Mouse (Mus musculus) gastrocnemius, postnatal 4 days (tissue): Measurements from ENCODE around the gene Adamtsl1. TPM values are rescaled to one million over a fixed set of nuclear protein-coding genes. Genes with fewer than 3 reads are reported as not detected.

Experiments used
- DNase-seq, 2 experiments: peaks; one replicate each; pipeline ENCODE4 v3.0.0; 2021 to 2022; ENCODE audit warnings: low spot score in 2 of 2, mixed read lengths in 2 of 2
- long read RNA-seq, 2 experiments: library from polyadenylated mRNA; stranded (forward); transcript quantifications; one replicate each; pipeline ENCODE4 v2.0.0; 2021
- total RNA-seq, 2 experiments: library from RNA; stranded (reverse); gene quantifications; 2 replicates each; pipeline ENCODE4 v1.2.3; 2021

Gene Adamtsl1
- 10 to 100 TPM; 25.0 to 26.6 TPM for total RNA-seq
- long read RNA-seq, experiment 1, full-length matches to known transcripts: 1 of 6 reads
- long read RNA-seq, experiment 1, partial matches to known transcripts: 1 of 6 reads
- long read RNA-seq, experiment 1, other reads (novel, unspliced or antisense): 4 of 6 reads
- long read RNA-seq, experiment 2, partial matches to known transcripts: 3 of 6 reads
- long read RNA-seq, experiment 2, other reads (novel, unspliced or antisense): 2 of 6 reads

GRCm38 (mm10) chr4:85513792-85514191 is at the start of gene Adamtsl1:
Adamtsl1 (plus strand) TSS chr4:85514172.
- peak in 1 of 2 experiments; percentile 8 for DNase-seq

DNA sequence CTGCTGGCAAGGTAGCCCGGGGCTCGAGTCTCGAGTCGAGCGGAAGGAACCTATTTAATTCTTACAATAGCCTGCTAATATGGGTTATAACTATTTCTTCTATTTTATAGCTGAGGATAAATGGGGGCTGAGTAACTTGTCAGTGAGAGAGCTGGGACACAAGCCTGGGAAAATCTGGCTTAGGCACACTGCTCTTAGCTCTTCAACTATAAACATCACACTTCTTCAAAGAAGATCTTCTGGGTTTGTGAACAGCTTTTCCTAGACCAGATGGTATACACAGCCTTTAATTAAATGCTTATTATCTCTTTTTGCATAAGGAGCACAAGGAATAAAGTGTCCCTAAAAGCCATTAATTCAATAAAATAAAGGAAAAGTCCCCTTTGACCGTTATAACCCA is 30.4 kb upstream of the Adamtsl1 start:
- no peak for DNase-seq

GRCm38 (mm10) chr4:85486316-85486946 is 27.5 kb upstream of the Adamtsl1 start:
- peak in 1 of 2 experiments; percentile 9 for DNase-seq

DNA sequence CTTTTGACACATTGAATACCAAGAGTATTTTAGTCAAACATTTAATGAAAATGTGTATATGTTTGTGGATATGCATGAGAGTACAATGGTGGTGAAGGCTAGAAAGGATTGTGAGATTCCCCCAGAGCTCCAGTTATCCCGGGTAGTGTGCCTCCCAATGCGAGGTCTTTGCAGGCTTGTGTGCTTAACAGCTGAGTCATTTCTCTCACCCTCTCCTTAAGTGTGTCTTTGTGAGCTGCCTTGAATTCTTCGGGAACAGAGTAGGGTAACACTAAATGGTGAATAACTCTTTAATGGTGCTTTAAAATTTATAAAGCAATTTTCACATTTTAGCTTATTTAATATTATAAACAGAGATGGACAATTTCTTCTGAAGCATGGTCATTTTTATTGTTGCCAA is 8.3 kb upstream of the Adamtsl1 start:
- no peak for DNase-seq

- DNase-seq: no peak
These were observed 7.0 kb upstream of the Adamtsl1 start for GRCm38 (mm10) chr4:85506976-85507375.

DNA sequence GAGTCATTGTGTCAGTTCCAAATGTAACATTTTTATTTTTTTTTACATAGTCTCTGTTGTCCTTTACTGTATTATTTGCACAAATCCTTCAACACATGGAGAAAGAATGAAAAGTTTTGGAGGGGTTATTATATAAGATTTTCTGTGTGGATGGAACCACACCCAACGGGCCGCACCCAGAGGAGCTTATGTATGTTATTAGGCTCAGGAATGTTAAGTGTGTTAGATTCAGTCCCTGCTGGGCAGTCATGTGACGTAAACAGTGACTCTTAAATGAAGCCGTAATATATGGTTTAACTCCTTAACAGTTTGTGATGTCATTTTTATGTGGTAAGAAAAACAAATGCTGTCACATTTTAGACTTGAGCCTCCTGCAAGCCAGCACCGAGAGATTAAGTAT is 6.5 kb upstream of the Adamtsl1 start:
- DNase-seq: no peak

- DNase-seq: peak in 1 of 2 experiments; percentile 22
These were observed 684 bp upstream of the Adamtsl1 start for GRCm38 (mm10) chr4:85513288-85513687.

DNA sequence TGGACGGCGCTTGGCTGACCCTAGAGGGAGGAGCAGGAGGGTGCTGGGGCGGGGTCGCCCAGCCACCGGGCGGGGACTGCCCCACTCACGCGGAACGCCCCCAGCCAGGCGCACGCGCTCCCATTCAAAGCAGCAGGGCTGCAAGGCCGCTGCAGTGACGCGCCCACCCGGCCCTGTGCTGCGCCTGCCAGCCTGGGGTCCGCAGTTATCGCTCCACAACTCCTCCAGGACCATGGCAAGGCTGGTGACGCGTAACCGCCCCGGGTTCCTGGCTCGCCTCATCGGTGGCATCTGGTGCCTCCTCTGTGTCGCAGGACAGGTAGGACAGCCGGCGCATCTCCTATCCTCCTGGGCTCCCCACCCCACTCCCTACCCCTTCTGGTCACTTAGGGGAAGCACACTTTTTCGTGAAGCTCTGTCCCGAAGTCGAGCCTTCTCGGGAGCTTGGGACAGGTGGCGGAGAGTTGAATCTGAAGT is 271 bp downstream of the Adamtsl1 start:
- DNase-seq: peak; percentile 30 to 35

DNA sequence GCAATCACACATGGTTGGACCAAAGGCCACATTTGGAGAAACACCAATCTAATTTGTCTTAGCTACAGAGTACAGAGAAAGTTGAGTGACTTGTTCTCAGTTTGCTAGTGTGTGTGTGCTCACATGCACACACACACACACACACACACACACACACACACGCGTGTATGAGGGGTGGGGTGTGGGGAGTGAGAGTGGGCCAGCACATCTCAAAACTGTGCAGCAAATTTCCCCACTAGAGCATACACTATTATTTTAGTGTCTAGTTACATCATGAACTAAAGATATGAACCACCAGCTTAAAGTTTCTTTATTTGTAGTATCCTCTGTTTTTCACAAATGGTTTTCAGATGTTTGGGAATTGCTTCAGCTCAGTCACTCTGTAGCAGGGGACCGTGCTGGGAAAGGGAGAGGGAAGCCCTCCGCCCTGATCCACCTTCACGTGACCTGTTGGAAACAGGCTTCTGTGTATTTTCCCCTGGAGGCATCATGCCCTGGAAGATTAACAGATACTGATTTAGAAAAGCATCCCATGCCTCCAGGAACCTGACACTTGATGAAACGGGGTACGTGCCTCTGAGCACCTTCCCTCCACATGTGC is 13.1 kb downstream of the Adamtsl1 start:
- DNase-seq: no peak

DNA sequence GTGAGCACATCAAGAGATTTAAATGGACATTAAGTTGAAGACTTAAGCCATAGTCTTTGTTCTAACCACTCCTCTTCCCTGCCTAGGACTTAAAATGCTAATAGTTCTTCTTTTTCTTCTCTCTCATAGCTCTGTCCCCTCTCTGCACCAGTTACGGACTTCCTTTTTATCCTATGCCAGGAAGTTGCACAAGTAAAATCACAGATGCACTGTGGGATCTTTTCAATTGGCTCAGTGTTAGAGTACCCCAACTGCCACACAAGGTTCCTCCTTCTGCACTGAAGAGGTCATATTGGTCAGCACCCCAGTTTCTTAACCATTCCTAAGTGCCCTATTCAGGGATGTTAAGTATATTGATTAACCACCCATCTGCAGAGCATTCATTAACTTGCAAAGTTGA is 15.9 kb downstream of the Adamtsl1 start:
- DNase-seq: no peak

DNA sequence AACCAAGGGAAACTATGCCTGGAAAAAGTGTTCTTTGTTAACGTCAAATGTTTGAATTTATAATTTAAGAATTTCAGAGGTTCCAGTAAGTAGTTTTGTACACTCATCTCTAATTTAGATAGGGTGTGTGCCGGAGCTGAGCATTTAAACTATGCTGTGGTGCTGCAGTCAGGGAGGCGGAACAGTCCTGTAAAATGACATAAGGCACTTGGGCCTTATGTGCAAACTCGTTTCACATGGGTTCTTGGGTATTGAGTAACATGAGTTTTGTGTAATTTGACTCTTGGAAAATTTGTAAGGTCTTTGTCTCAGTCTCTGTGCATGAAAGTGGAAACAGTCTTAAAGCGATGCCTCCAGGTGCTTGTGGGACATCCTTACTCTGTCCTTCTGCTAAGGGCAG is 25.7 kb downstream of the Adamtsl1 start:
- DNase-seq: no peak

GRCm38 (mm10) chr4:85543221-85543620 is 29.2 kb downstream of the Adamtsl1 start:
- no peak for DNase-seq

- DNase-seq: no peak
These were observed 40.7 kb downstream of the Adamtsl1 start for GRCm38 (mm10) chr4:85554696-85555095.

DNA sequence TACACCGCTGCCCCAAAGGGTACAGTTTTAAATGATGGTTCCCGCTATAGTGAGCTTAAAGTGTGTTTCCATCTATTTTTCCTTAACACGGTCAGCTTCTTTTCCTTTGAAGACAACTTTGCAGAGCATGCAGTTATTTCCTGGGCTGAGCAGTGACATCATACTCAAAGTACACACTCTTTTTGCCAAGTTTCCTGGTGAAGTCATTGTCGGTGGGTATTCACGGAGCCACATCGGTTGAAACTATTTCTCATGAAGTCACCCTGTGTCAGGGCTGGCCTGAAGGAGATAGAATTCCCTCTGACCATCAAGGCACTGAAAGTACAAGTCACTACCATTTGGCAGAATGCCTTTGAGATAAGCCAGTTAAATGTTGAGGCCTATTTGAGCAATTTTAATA is 45.8 kb downstream of the Adamtsl1 start:
- no peak for DNase-seq

DNA sequence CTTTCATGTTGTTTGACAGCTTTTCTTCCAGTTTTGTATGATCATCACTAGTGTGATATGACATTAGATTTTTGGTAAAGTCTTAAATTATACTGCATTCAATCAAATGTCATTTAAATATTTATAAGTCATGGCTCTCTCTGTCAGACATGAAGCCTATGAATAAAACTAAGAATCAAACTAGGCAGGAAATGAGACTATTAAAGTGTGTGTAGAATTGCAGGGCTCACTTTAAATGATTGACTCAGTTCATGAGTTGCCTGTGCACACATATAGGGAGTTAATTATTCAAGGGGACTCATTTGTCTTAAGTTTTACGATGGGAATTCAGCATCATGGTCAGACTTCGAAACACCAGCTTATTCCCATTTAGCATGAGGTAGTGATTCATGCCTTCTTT is 71.5 kb downstream of the Adamtsl1 start:
- DNase-seq: no peak

DNA sequence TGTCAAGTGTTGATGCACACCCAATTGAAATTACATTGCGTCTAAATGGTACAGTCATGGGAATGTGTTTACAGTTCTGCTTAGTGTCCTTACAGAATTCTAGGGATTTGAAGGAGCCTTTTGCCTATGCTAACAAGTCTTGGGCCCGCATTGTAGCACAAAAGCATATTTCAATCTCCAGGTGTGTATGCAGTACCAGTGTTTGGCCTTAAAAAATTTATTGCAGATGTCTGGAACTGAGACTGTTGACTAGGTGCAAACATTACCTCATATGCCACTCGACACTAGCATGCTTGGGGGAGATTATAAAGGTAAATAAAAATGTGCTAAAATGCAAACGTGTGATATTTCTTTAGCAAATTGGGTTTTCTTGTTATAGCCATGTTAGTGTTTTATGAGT is 75.0 kb downstream of the Adamtsl1 start:
- no peak for DNase-seq

GRCm38 (mm10) chr4:85591037-85591436 is 77.1 kb downstream of the Adamtsl1 start:
- no peak for DNase-seq

GRCm38 (mm10) chr4:85594159-85594558 is 80.2 kb downstream of the Adamtsl1 start:
- DNase-seq: no peak

- DNase-seq: no peak
These were observed 99.4 kb downstream of the Adamtsl1 start for GRCm38 (mm10) chr4:85613331-85613730.

DNA sequence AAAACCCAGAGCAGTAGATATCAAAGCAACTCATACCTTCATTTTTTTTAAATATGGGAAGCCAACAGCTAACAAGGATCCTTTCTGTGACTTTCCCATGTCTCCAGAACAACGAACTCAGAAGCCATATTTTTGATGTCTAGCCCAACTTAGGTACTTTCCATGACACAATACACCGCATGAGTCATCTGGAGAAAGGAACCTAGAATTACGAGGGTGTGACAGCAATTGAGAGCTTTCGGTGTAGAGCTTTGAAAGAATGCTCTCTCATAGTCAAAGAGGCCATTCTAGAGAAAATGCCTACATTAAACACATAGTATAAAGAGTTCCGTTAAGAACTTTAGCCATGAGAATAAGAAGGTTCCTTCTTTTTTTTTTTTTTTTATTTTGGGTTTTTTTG is 104.8 kb downstream of the Adamtsl1 start:
- DNase-seq: no peak

GRCm38 (mm10) chr4:85619261-85619660 is 105.3 kb downstream of the Adamtsl1 start:
- peak in 1 of 2 experiments; percentile 13 for DNase-seq

DNA sequence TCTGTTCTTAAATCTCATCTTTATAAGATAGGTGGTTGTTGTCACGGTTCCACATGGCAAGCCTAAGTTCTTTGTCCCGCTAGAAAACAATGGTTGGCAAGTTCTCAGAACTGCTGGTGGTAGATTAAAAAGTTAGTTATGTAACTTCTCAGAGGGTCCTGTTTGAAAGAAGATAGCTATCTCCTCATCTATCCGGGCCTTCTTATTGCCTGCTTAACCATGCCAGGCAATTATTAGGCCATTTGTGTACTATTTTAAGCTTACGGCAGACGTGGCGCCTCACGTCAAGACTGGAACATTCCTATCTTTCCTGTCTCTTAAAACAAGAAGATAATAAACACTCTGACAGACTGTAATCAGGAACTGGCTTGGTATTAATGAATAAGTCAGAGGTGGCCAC is 115.4 kb downstream of the Adamtsl1 start:
- DNase-seq: no peak

GRCm38 (mm10) chr4:85669271-85669670 is 155.3 kb downstream of the Adamtsl1 start:
- DNase-seq: no peak
